Mouse (Mus musculus) hindbrain, embryonic 14.5 days (tissue): ENCODE results near the gene Rbfox1. TPM values are rescaled to one million over a fixed set of nuclear protein-coding genes. Genes with fewer than 3 reads are reported as not detected.
A peak's percentile ranks its signal among the peaks of the same experiment; 100 is the strongest.

Source experiments
- ATAC-seq: fragments of 200-750 bp; cut with Nextera tagmentation; 2 replicates; pipeline ENCODE4 v1.8.0; 2017; ENCODE audit warnings: moderate number of reproducible peaks, mild to moderate bottlenecking, moderate TSS enrichment, moderate library complexity; ENCODE audit not compliant: low FRiP score
- DNase-seq: peaks from one replicate; pipeline ENCODE4 v3.0.0-alpha.2; 2015; ENCODE audit warnings: low spot score
- H3K27ac ChIP-seq: fragments of 300-500 bp; sonication (generic); 2 replicates; pipeline ENCODE4 v1.5.1; 2014; ENCODE audit warnings: mild to moderate bottlenecking, moderate library complexity
- H3K27me3 ChIP-seq: fragments of 300-500 bp; sonication (generic); 2 replicates; pipeline ENCODE4 v1.6.1; 2014; ENCODE audit warnings: mild to moderate bottlenecking, low read length, mixed read lengths; ENCODE audit not compliant: control insufficient read depth, insufficient read depth
- H3K36me3 ChIP-seq: fragments of 300-500 bp; sonication (generic); replicated peaks from 2 replicates; pipeline ENCODE4 v1.6.1; 2014; ENCODE audit not compliant: control insufficient read depth, insufficient read depth
- H3K4me1 ChIP-seq: fragments of 300-500 bp; sonication (generic); replicated peaks from 2 replicates; pipeline ENCODE4 v1.6.1; 2014; ENCODE audit warnings: antibody characterized with exemption, low read length, mixed read lengths; ENCODE audit not compliant: control insufficient read depth, insufficient read depth
- H3K4me2 ChIP-seq: fragments of 300-500 bp; sonication (generic); replicated peaks from 2 replicates; pipeline ENCODE4 v1.6.1; 2014; ENCODE audit warnings: mild to moderate bottlenecking, moderate library complexity
- H3K4me3 ChIP-seq: fragments of 300-500 bp; sonication (generic); replicated peaks from 2 replicates; pipeline ENCODE4 v1.5.1; 2014; ENCODE audit warnings: mild to moderate bottlenecking, low read length
- H3K9ac ChIP-seq: fragments of 300-500 bp; sonication (generic); 2 replicates; pipeline ENCODE4 v1.6.1; 2014
- H3K9me3 ChIP-seq: fragments of 300-500 bp; sonication (generic); 2 replicates; pipeline ENCODE4 v1.6.1; 2016; ENCODE audit warnings: low read length; ENCODE audit not compliant: control insufficient read depth
- WGBS: fragments of 180-500 bp; shearing (Covaris S2); extraction: QIAGEN DNeasy Blood & Tissue Kit; methylation state at CpG from one replicate; pipeline ENCODE4 v1.1.7; 2014; 5-methylcytosine and 5-hydroxymethylcytosine counted together
- polyA plus RNA-seq: library from polyadenylated mRNA; unstranded; fragments of >200 nt; fragmentation: Nextera tagmentation; extraction: Ambion mirVana; gene quantifications from 2 replicates; pipeline ENCODE4 v1.2.1, GENCODE M21; 2014

The Rbfox1 gene
- polyA plus RNA-seq, 1 experiment from 2014 or later, result 217 TPM

GRCm38 (mm10) chr16:6732646-6733045, 847.5 kb downstream of the Rbfox1 start:
- ATAC-seq (no peak), DNase-seq (no peak)
- H3K4me2 ChIP-seq, result no peak overlapping the region
- no peaks in the 10 kb centered on the region for H3K4me1 ChIP-seq
- no peak overlapping the region for H3K27ac ChIP-seq
- H3K9me3 ChIP-seq, result no peaks in the 10 kb centered on the region
- no peak overlapping the region for H3K9ac ChIP-seq
- 80% methylated on average over 4 of the region's 4 CpGs for WGBS
- H3K27me3 ChIP-seq, result no peaks in the 10 kb centered on the region
- H3K4me3 ChIP-seq, result no peak overlapping the region
- no peaks in the 10 kb centered on the region for H3K36me3 ChIP-seq

GRCm38 (mm10) chr16:6733427-6733826, 848.3 kb downstream of the Rbfox1 start:
- no peak for ATAC-seq
- H3K9me3 ChIP-seq, result no peaks in the 10 kb centered on the region
- no peak overlapping the region for H3K9ac ChIP-seq
- DNase-seq, result no peak
- no peaks in the 10 kb centered on the region for H3K4me1 ChIP-seq
- H3K36me3 ChIP-seq, result no peaks in the 10 kb centered on the region
- no peak overlapping the region for H3K27ac ChIP-seq
- WGBS, result 90% methylated on average over 3 of the region's 3 CpGs
- no peaks in the 10 kb centered on the region for H3K27me3 ChIP-seq
- no peak overlapping the region for H3K4me3 ChIP-seq
- no peak overlapping the region for H3K4me2 ChIP-seq

- 85% methylated on average over 2 of the region's 2 CpGs for WGBS
- Histone ChIP-seq H3K27ac (no peak overlapping the region), H3K9me3 (no peaks in the 10 kb centered on the region), H3K9ac (no peak overlapping the region), H3K36me3 (no peaks in the 10 kb centered on the region), H3K4me1 (no peaks in the 10 kb centered on the region), H3K4me3 (no peak overlapping the region), H3K27me3 (no peaks in the 10 kb centered on the region), H3K4me2 (no peak overlapping the region)
- ATAC-seq (no peak), DNase-seq (no peak)
Observed at GRCm38 (mm10) chr16:6736566-6736965, 851.4 kb downstream of the Rbfox1 start.

- 73% methylated on average over 3 of the region's 3 CpGs for WGBS
- Histone ChIP-seq H3K27me3 (no peaks in the 10 kb centered on the region), H3K4me3 (no peak overlapping the region), H3K27ac (no peak overlapping the region), H3K9me3 (no peaks in the 10 kb centered on the region), H3K4me2 (no peak overlapping the region), H3K4me1 (no peaks in the 10 kb centered on the region), H3K36me3 (no peaks in the 10 kb centered on the region), H3K9ac (no peak overlapping the region)
- no peak for DNase-seq
- ATAC-seq, result no peak
Observed at GRCm38 (mm10) chr16:6736998-6737397, 851.8 kb downstream of the Rbfox1 start.

GRCm38 (mm10) chr16:6746116-6746515, 861.0 kb downstream of the Rbfox1 start:
- no peak overlapping the region for H3K4me3 ChIP-seq
- H3K9me3 ChIP-seq, result no peaks in the 10 kb centered on the region
- 68% methylated on average over 2 of the region's 2 CpGs for WGBS
- no peaks in the 10 kb centered on the region for H3K27me3 ChIP-seq
- H3K9ac ChIP-seq, result no peak overlapping the region
- no peaks in the 10 kb centered on the region for H3K36me3 ChIP-seq
- H3K4me1 ChIP-seq, result no peaks in the 10 kb centered on the region
- H3K27ac ChIP-seq, result no peak overlapping the region
- H3K4me2 ChIP-seq, result no peak overlapping the region
- ATAC-seq (no peak), DNase-seq (no peak)

- H3K27me3 ChIP-seq, result no peaks in the 10 kb centered on the region
- no peak overlapping the region for H3K27ac ChIP-seq
- 57% methylated on average over 2 of the region's 2 CpGs for WGBS
- no peak overlapping the region for H3K4me3 ChIP-seq
- DNase-seq (no peak), ATAC-seq (no peak)
- no peak overlapping the region for H3K4me2 ChIP-seq
- H3K36me3 ChIP-seq, result no peaks in the 10 kb centered on the region
- no peaks in the 10 kb centered on the region for H3K9me3 ChIP-seq
- no peak overlapping the region for H3K9ac ChIP-seq
- H3K4me1 ChIP-seq, result no peaks in the 10 kb centered on the region
Observed at GRCm38 (mm10) chr16:6750491-6750890, 865.3 kb downstream of the Rbfox1 start.

GRCm38 (mm10) chr16:6754847-6755246, 869.7 kb downstream of the Rbfox1 start:
- no peak overlapping the region for H3K4me2 ChIP-seq
- no peak overlapping the region for H3K27ac ChIP-seq
- H3K4me3 ChIP-seq, result no peak overlapping the region
- no peaks in the 10 kb centered on the region for H3K9me3 ChIP-seq
- no peaks in the 10 kb centered on the region for H3K4me1 ChIP-seq
- no peak for DNase-seq
- H3K27me3 ChIP-seq, result no peaks in the 10 kb centered on the region
- 60% methylated on average over 3 of the region's 3 CpGs for WGBS
- no peaks in the 10 kb centered on the region for H3K36me3 ChIP-seq
- H3K9ac ChIP-seq, result no peak overlapping the region
- no peak for ATAC-seq

GRCm38 (mm10) chr16:6769495-6770237, 884.5 kb downstream of the Rbfox1 start:
- no peak for DNase-seq
- no peaks in the 10 kb centered on the region for H3K9me3 ChIP-seq
- WGBS, result 62% methylated on average over 14 of the region's 14 CpGs
- no peaks in the 10 kb centered on the region for H3K36me3 ChIP-seq
- no peaks in the 10 kb centered on the region for H3K27me3 ChIP-seq
- ATAC-seq, result peak; percentile 51; the same call in 1 of the 2 replicates
- H3K9ac ChIP-seq, result no peak overlapping the region
- no peak overlapping the region for H3K4me2 ChIP-seq
- H3K27ac ChIP-seq, result peak overlapping the region; percentile 32; the same call in 1 of the 2 replicates
- H3K4me1 ChIP-seq, result peaks cover 6% of the 10 kb centered on the region; the same call in 1 of the 2 replicates
- no peak overlapping the region for H3K4me3 ChIP-seq

GRCm38 (mm10) chr16:6777506-6778185, 892.5 kb downstream of the Rbfox1 start:
- DNase-seq, result no peak
- no peak for ATAC-seq
- 77% methylated on average over 6 of the region's 6 CpGs for WGBS

More at GRCm38 (mm10) chr16:6777506-6778185, 892.5 kb downstream of the Rbfox1 start:
- no peak overlapping the region for H3K9ac ChIP-seq
- no peaks in the 10 kb centered on the region for H3K4me1 ChIP-seq
- H3K27me3 ChIP-seq, result no peaks in the 10 kb centered on the region
- H3K27ac ChIP-seq, result no peak overlapping the region
- no peak overlapping the region for H3K4me2 ChIP-seq
- no peaks in the 10 kb centered on the region for H3K9me3 ChIP-seq
- no peak overlapping the region for H3K4me3 ChIP-seq
- H3K36me3 ChIP-seq, result no peaks in the 10 kb centered on the region
